In genomic region chr1:94139445-94140062, GRCm38 (mm10) we compare ENCODE assay signal across 10 mouse cellular contexts.
A peak's percentile ranks its signal among the peaks of the same experiment; 100 is the strongest.
DNase-seq lines count a peak whose midpoint lies in the region.
"Had no signal": no experiment of that assay in that cellular context is flagged by ENCODE, and none has a peak within 500 bp of the region (broad histone marks: within the 10 kb centered on the region; RNA-seq: fewer than 3 reads in every experiment).

No protein-coding gene starts in this region.

- peak; percentile 8 for DNase-seq in embryo, embryonic 10 days (ENCODE audit: low spot score)
- DNase-seq in embryo, embryonic 9.5 days (ENCODE audit: extremely low spot score), result no peak
- peak; percentile 10 for DNase-seq in lung, postnatal 10 days
- DNase-seq in lung, postnatal 25 days (ENCODE audit: low spot score), result no peak
- peak; percentile 4 for DNase-seq in embryo, embryonic 11.5 days (ENCODE audit: low read depth, low spot score)
- DNase-seq in retina, embryonic 14.5 days (ENCODE audit: low spot score), result peak; percentile 70
- no peak for DNase-seq in thymus, postnatal 4 days
- no peak for DNase-seq in cerebellum, adult 11-12 months
- DNase-seq: gastrocnemius, postnatal 36 days; kidney, adult 18-20 months had no signal

Comparison
In these comparisons a context has a peak if more than half of its experiments do, and no peak if none do; other contexts are left out.
1. DNase-seq: peak in embryo, embryonic 10 days (single experiment), lung, postnatal 10 days (single experiment), embryo, embryonic 11.5 days (single experiment) and retina, embryonic 14.5 days (single experiment); none in embryo, embryonic 9.5 days (single experiment), lung, postnatal 25 days (single experiment), thymus, postnatal 4 days (single experiment) and cerebellum, adult 11-12 months (single experiment).